Mouse (Mus musculus): ENCODE data around the gene Nmnat1. TPM values are rescaled to one million over a fixed set of nuclear protein-coding genes. Genes with fewer than 3 reads are reported as not detected.
A peak's percentile ranks its signal among the peaks of the same experiment; 100 is the strongest.
"Not testable (repeated sequence)": the region's sequence is repeated elsewhere in the genome, so short reads cannot be mapped to it uniquely, and the experiment has no call there.

Gene Nmnat1
- polyA plus RNA-seq, 1 experiment from 2014 or later = 18.4 TPM

DNA sequence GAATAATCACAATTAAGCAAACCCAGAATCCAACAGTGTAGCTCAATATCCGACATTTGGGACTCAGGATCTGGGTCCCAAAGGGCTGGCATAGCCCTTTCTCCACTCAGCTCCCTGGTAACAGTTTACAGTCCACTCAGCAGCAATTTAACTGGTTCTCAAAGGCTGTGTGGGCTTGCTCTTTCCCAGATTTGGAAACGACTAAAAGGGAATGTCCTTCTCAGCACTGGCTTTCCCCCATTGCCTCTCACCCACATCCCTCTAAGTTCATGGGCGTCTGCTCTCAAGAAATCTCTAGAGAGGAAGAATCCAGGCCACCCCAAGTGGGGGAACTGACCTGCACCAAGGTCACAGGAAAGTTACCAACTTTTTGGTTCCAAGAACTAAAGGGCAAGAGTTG, 436 bp downstream of the Nmnat1 start:
- Histone ChIP-seq H3K4me1 (peaks cover 26% of the 10 kb centered on the region), H3K27me3 (ENCODE audit: poor library complexity, severe bottlenecking) (no peaks in the 10 kb centered on the region), H3K36me3 (replicated peaks) (peaks cover 31% of the 10 kb centered on the region), H3K4me3 (peak overlapping the region; percentile 84), H3K9me3 (no peaks in the 10 kb centered on the region), H3K27ac (peak overlapping the region; percentile 91)
- 62% methylated on average over 3 of the region's 3 CpGs for WGBS
- no peak for DNase-seq (ENCODE audit: extremely low spot score, low spot score)

DNA sequence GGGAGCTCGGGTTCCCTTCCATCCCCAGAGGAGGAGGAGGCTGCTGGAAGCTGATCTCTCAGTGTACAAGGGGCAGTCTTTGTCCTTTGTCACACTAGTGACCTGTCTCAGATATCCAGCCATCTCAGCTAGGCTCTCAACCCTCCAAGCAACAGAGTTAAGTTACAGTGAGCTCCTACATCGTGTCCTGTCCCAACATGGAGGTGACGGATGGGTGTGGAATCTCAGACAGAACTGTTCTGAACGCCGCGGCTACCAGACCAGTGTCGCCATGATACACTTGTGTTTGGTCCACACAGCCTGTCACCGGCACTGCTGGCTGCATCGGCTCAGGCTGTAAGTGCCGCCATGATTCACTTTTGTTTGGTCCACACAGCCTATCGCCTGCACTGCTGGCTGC, 7.9 kb downstream of the Nmnat1 start, which contains the start of gene Tmem274:
TSS of gene Tmem274 (plus strand) at position 301 of the 400 bp plus-strand sequence.
- WGBS = 82% methylated on average over 11 of the region's 11 CpGs

DNA sequence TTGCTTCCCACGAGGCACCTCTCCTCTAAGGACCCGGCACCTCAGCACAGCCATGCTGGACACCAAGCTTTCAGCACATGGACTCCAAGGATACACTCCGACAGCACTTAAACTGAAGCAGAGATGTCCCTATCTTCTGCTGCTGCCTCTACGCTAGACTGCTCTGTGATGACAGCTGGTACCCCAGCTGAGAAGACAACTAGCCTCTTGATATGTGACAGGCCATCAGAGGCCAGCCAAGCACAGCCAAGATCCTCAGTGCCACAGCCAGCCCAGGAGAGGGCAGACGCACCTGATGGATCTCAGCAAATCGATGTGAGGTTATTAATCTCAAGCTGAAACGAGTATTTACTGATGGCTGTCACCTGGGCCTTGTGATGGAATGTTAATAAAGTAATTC, 9.9 kb downstream of the Nmnat1 start:
- no peaks in the 10 kb centered on the region for H3K27me3 ChIP-seq (ENCODE audit: poor library complexity, severe bottlenecking)
- peaks cover 43% of the 10 kb centered on the region for H3K36me3 ChIP-seq (replicated peaks)
- WGBS = 89% methylated on average over 7 of the region's 7 CpGs
- no peak overlapping the region for H3K4me3 ChIP-seq
- H3K9me3 ChIP-seq = no peaks in the 10 kb centered on the region
- H3K4me1 ChIP-seq = no peaks in the 10 kb centered on the region
- no peak overlapping the region for H3K27ac ChIP-seq
- no peak for DNase-seq (ENCODE audit: extremely low spot score, low spot score)

More for the DNA sequence above, 7.9 kb downstream of the Nmnat1 start, which contains the start of gene Tmem274:
- Histone ChIP-seq H3K9me3 (no peaks in the 10 kb centered on the region), H3K27ac (no peak within 1 kb of the TSS), H3K4me3 (no peak within 1 kb of the TSS), H3K36me3 (replicated peaks) (peaks cover 29% of the 10 kb centered on the region), H3K27me3 (ENCODE audit: poor library complexity, severe bottlenecking) (no peaks in the 10 kb centered on the region), H3K4me1 (no peaks in the 10 kb centered on the region)
- DNase-seq (ENCODE audit: extremely low spot score, low spot score) = no peak

DNA sequence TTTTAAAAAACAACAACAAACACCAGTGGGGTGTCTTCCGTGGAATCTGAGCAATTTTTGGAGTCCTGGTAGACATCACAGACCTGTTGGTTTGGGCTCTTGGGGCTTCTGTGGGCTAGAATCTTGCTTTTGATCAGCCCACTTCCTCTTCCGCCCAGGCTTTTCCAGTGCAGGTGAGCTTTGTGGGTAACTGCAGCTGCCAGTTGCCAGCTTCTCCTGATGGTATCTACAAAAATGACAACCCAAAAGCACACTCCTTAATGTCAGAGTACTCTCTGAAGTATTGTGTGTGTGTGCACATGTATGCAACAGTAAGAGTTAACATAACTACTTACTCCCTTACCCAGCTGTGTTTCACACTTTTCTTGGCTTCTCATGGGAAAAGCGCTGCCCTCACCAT, 15.4 kb downstream of the Nmnat1 start:
- Histone ChIP-seq H3K4me1 (no peaks in the 10 kb centered on the region), H3K27ac (no peak overlapping the region), H3K9me3 (no peaks in the 10 kb centered on the region), H3K4me3 (no peak overlapping the region), H3K27me3 (ENCODE audit: poor library complexity, severe bottlenecking) (no peaks in the 10 kb centered on the region), H3K36me3 (replicated peaks) (peaks cover 64% of the 10 kb centered on the region)
- 91% methylated on average over 3 of the region's 3 CpGs for WGBS
- DNase-seq (ENCODE audit: extremely low spot score, low spot score) = no peak

DNA sequence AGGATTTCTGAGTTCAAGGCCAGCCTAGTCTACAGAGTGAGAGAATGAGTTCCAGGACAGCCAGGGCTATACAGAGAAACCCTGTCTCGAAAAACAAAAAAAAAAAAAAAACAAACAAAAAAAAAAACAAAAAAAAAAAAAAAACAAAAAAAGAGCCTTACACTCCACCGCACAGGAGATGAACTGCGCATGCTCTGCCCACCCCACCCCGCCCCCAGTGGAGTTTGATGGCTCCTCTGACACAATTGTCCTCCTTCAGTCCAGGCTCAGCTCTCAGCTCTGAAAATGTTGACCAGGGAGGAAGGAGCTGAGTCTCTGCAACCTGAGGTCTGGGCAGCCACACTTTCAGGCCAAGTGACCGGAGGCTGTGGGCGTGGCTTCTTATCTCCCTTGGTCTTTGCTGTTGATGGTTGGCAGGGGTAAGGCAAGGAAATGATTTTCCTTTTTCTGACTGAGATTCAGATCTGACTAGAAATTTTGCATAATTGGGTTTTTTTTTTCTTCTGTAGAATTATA, 21.5 kb downstream of the Nmnat1 start:
- no peaks in the 10 kb centered on the region for H3K4me1 ChIP-seq
- H3K9me3 ChIP-seq = no peaks in the 10 kb centered on the region
- DNase-seq (ENCODE audit: extremely low spot score, low spot score) = no peak
- H3K4me3 ChIP-seq = no peak overlapping the region
- H3K27me3 ChIP-seq (ENCODE audit: poor library complexity, severe bottlenecking) = no peaks in the 10 kb centered on the region
- 86% methylated on average over 6 of the region's 6 CpGs for WGBS
- no peak overlapping the region for H3K27ac ChIP-seq
- peaks cover 12% of the 10 kb centered on the region for H3K36me3 ChIP-seq (replicated peaks)

DNA sequence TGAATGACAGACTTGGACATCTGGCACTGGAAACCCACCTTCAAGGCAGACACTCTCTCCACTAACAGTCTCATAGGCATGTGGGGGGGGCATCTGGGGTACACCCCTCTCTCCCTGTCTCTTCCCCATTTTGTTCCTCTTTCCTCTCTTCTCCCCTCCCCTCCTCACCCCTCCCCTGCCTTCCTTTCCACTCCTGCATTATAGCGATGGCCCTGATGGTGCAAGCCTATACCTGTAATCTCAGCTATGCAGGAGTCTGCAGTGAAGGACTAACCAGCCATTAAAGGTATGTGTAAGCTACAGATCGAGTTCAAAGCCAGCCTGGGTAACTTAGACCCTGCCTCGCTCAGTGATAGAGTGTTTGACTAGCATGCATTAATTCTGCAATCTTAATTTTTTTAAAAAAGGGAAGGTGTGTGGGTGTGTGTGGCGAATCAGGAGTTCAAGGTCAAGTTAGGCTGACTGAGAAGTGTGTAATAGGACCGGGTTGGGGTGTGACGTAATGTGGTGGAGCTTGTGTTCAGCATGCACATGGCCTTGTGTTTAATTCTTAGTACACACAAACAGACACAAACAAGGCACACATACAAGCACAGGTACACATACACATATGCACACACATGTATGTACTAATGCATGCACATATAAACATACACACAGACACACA, 22.6 kb downstream of the Nmnat1 start:
- Histone ChIP-seq H3K27ac (no peak overlapping the region), H3K4me3 (no peak overlapping the region), H3K36me3 (replicated peaks) (peaks cover 3% of the 10 kb centered on the region), H3K4me1 (no peaks in the 10 kb centered on the region), H3K27me3 (ENCODE audit: poor library complexity, severe bottlenecking) (no peaks in the 10 kb centered on the region), H3K9me3 (no peaks in the 10 kb centered on the region)
- DNase-seq (ENCODE audit: extremely low spot score, low spot score) = no peak
- 90% methylated on average over 6 of the region's 6 CpGs for WGBS

DNA sequence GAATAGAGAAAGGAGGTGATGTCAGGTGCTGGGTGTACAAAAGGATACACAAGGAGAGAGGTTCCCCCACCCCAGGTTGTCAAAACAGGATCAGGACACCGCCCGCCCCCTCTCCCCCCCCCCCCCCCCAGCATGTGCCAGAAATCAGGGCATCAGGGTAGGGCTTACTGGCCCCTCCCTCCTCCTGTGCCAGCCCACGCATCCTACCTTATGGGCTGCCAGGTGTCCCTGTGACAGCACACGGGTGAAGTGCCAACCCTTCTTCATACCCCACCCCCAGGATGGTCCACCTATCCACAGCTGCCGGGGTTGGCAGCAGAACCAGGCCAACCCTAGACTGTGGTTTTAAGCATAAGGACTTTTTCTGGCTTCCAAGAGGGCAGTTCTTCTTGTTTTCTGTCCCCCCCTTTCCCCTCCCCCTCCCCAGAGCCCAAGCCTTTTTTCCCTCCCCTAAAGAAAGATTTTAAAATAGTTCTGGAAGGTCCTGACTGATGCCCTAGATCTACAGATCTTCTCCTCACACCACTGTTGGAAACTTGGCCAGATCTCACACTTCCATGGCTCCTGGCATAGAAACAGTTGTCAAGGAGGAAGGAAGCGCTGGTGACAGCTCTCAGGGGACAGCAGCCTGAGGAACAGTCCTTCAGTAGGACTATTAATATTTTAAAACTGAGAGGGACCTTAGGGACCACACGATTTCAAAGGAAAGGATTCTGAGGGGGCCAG, 23.3 kb downstream of the Nmnat1 start:
- Histone ChIP-seq H3K27me3 (ENCODE audit: poor library complexity, severe bottlenecking) (no peaks in the 10 kb centered on the region), H3K4me3 (no peak overlapping the region), H3K4me1 (no peaks in the 10 kb centered on the region), H3K9me3 (no peaks in the 10 kb centered on the region), H3K27ac (no peak overlapping the region), H3K36me3 (replicated peaks) (no peaks in the 10 kb centered on the region)
- 77% methylated on average over 7 of the region's 7 CpGs for WGBS
- no peak for DNase-seq (ENCODE audit: extremely low spot score, low spot score)

DNA sequence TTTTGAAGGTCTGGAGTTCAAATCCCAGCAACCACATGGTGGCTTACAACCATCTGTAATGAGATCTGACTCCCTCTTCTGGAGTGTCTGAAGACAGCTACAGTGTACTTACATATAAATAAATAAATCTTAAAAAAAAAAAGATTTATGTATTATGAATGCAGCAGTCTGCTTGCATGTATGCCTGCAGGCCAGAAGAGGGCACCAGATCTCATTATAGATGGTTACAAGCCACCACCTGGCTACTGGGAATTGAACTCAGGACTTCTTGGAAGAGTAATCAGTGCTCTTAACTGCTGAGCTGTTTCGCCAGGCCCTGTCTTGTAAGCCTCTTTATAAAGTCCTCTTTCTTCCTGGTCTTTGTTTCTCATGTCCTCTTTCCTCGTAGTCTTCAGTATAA, 24.5 kb downstream of the Nmnat1 start:
- not testable (repeated sequence) for H3K36me3 ChIP-seq (replicated peaks); H3K4me1 ChIP-seq; H3K4me3 ChIP-seq; H3K27me3 ChIP-seq (ENCODE audit: poor library complexity, severe bottlenecking); H3K27ac ChIP-seq; H3K9me3 ChIP-seq; DNase-seq (ENCODE audit: extremely low spot score, low spot score)
- 91% methylated on average over 2 of the region's 2 CpGs for WGBS

DNA sequence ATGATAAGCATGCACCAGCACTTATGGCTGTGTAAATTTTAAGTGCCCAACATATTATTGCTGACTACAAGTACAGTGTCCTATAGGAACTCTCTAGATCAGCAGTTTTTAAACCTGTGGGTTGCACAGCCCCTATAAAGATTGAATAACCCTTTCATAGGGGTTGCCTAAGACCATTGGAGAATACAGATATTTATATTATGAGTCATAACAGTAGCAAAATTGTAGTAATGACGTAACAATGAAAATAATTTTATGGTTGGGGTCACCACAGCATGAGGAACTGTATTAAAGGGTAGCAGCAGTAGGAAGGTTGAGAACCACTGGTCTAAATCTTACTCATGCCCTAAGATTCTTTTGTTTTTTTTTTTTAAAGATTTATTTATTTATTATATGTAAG, 25.6 kb downstream of the Nmnat1 start:
- no peak for DNase-seq (ENCODE audit: extremely low spot score, low spot score)
- H3K9me3 ChIP-seq = no peaks in the 10 kb centered on the region
- no peaks in the 10 kb centered on the region for H3K27me3 ChIP-seq (ENCODE audit: poor library complexity, severe bottlenecking)
- 93% methylated on average over 1 of the region's 1 CpGs for WGBS
- H3K27ac ChIP-seq = no peak overlapping the region
- H3K4me1 ChIP-seq = no peaks in the 10 kb centered on the region
- no peak overlapping the region for H3K4me3 ChIP-seq
- H3K36me3 ChIP-seq (replicated peaks) = no peaks in the 10 kb centered on the region

DNA sequence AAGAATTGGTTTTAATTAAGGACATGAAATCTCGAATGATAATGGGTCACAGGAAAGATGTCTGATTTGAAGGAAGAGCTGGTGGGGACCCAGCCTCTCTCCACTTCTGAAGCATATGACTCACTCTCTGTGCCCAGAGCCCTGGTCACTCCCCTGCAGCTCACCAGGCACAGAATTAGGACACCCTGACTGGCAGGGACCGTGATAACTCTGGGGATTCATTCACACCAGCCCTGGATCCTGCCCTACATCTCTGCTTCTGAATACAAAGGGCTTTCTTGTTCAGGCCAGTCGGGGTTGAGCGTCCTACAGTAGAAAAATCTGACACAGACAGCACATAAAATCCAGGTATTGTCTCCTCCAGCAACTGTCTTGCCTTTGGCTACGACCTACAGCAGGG, 26.5 kb downstream of the Nmnat1 start:
- 60% methylated on average over 5 of the region's 5 CpGs for WGBS
- Histone ChIP-seq H3K27ac (no peak overlapping the region), H3K36me3 (replicated peaks) (no peaks in the 10 kb centered on the region), H3K9me3 (no peaks in the 10 kb centered on the region), H3K27me3 (ENCODE audit: poor library complexity, severe bottlenecking) (no peaks in the 10 kb centered on the region), H3K4me1 (no peaks in the 10 kb centered on the region), H3K4me3 (no peak overlapping the region)
- DNase-seq (ENCODE audit: extremely low spot score, low spot score) = no peak

DNA sequence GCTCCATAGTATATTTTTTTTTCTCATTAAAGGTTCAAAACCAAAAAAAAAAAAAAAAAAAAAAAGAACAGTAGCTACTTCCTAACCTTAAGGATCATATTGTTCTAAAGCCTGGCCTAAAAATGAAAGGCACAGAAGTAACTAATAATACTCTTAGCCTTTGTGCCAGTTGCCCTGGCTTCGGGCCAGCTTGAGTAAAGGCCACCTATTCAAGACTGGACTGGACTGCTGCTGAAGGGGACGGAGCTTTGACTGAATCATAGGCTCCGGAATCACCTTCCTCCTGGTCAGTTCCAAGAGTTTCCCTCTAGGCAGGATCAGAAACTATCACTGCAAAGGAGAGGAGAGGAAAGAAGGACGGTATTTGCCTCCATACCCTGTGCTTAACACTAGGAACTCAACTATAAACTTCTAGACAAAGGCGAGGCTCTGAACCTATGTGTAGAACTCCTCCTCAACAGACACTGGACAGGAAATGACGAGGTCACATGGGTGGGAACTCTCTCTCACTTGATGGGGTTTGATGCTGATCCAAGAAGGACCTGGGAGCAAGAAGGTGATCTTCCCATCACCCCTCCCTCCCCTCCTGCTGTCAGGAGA, 27.1 kb downstream of the Nmnat1 start:
- whole genome bisulfite sequencing = 90% methylated on average over 6 of the region's 6 CpGs
- Histone ChIP-seq H3K27me3 (ENCODE audit: poor library complexity, severe bottlenecking) (no peaks in the 10 kb centered on the region), H3K4me3 (no peak overlapping the region), H3K27ac (no peak overlapping the region), H3K36me3 (replicated peaks) (no peaks in the 10 kb centered on the region), H3K4me1 (no peaks in the 10 kb centered on the region), H3K9me3 (no peaks in the 10 kb centered on the region)
- DNase-seq (ENCODE audit: extremely low spot score, low spot score) = no peak

DNA sequence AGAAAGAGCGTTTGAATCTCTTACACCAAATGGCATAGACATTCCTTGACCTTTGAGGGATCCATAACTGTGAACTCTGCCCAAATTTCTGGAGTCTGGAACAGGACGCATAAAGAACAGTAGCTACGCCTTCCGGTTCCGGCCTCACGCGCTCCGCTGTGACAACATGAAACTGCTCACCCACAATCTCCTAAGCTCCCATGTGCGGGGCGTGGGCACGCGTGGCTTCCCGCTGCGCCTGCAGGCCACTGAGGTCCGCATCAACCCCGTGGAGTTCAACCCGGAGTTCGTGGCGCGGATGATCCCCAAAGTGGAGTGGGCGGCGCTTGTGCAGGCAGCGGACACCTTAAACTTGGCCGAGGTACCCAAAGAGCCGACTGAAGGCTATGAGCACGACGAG, 27.8 kb downstream of the Nmnat1 start:
- not testable (repeated sequence) for H3K4me3 ChIP-seq; H3K4me1 ChIP-seq; DNase-seq (ENCODE audit: extremely low spot score, low spot score); H3K27ac ChIP-seq; H3K36me3 ChIP-seq (replicated peaks); H3K27me3 ChIP-seq (ENCODE audit: poor library complexity, severe bottlenecking); H3K9me3 ChIP-seq
- WGBS = 90% methylated on average over 27 of the region's 27 CpGs

DNA sequence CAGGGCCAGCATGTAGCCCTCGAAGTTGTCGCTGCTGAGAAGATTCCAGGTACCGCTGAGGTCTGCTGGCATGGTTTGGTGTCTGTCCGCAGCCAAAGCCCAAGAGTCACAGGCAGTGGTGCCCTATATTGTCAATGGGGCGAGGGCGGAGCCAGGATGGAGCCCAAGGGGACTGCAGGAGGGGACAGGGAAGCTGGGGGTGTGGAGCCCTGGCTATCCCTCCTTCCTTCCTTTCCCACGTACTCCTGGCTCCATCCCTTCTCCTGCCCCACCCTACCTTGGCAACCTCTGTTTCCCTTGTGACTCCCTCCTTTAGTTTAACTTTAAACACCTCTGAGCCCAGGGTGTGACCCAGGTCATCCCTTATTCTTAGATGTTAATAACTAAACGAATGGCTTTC, 30.1 kb downstream of the Nmnat1 start, which contains the start of gene Rbp7:
TSS of gene Rbp7 (minus strand) at position 100 of the 400 bp plus-strand sequence.
- Histone ChIP-seq H3K36me3 (replicated peaks) (no peaks in the 10 kb centered on the region), H3K27me3 (ENCODE audit: poor library complexity, severe bottlenecking) (no peaks in the 10 kb centered on the region), H3K4me1 (no peaks in the 10 kb centered on the region), H3K9me3 (no peaks in the 10 kb centered on the region; the same call in 1 of the 2 replicates), H3K4me3 (no peak within 1 kb of the TSS), H3K27ac (no peak within 1 kb of the TSS)
- DNase-seq (ENCODE audit: extremely low spot score, low spot score) = no peak
- 57% methylated on average over 8 of the region's 8 CpGs for WGBS

Data from forebrain, embryonic 10.5 days (tissue).